Mouse (Mus musculus) embryonic facial prominence, embryonic 11.5 days (tissue): ENCODE results near the gene Ghdc. TPM values are rescaled to one million over a fixed set of nuclear protein-coding genes. Genes with fewer than 3 reads are reported as not detected.
A peak's percentile ranks its signal among the peaks of the same experiment; 100 is the strongest.
"Not testable (repeated sequence)": the region's sequence is repeated elsewhere in the genome, so short reads cannot be mapped to it uniquely, and the experiment has no call there.

Source experiments
- ATAC-seq: fragments of 200-750 bp; cut with Nextera tagmentation; replicated peaks from 2 replicates; pipeline ENCODE4 v1.8.0; 2017; ENCODE audit warnings: low read depth; ENCODE audit not compliant: insufficient number of reproducible peaks, low FRiP score, low TSS enrichment
- DNase-seq: peaks from one replicate; pipeline ENCODE4 v3.0.0-alpha.2; 2015; ENCODE audit warnings: low spot score
- H3K27ac ChIP-seq: fragments of 300-500 bp; sonication (generic); replicated peaks from 2 replicates; pipeline ENCODE4 v1.5.1; 2014; ENCODE audit warnings: mild to moderate bottlenecking, low read depth, low read length, control low read depth
- H3K27me3 ChIP-seq: fragments of 300-500 bp; sonication (generic); 2 replicates; pipeline ENCODE4 v1.6.1; 2014; ENCODE audit warnings: mild to moderate bottlenecking, low read length, moderate library complexity, mixed read lengths; ENCODE audit not compliant: control insufficient read depth, insufficient read depth
- H3K36me3 ChIP-seq: fragments of 300-500 bp; sonication (generic); replicated peaks from 2 replicates; pipeline ENCODE4 v1.6.1; 2014; ENCODE audit warnings: low read depth, mild to moderate bottlenecking, low read length, moderate library complexity, mixed read lengths; ENCODE audit not compliant: control insufficient read depth, insufficient read depth
- H3K4me1 ChIP-seq: fragments of 300-500 bp; sonication (generic); 2 replicates; pipeline ENCODE4 v1.6.1; 2014; ENCODE audit warnings: low read length, mixed read lengths; ENCODE audit not compliant: control insufficient read depth, insufficient read depth
- H3K4me2 ChIP-seq: fragments of 300-500 bp; sonication (generic); 2 replicates; pipeline ENCODE4 v1.6.1; 2014; ENCODE audit warnings: low read depth, mild to moderate bottlenecking, control low read depth, low read length, moderate library complexity
- H3K4me3 ChIP-seq: fragments of 300-500 bp; sonication (generic); 2 replicates; pipeline ENCODE4 v1.5.1; 2014; ENCODE audit warnings: low read depth, low read length, control low read depth
- H3K9ac ChIP-seq: fragments of 300-500 bp; sonication (generic); replicated peaks from 2 replicates; pipeline ENCODE4 v1.6.1; 2014; ENCODE audit warnings: mild to moderate bottlenecking, control low read depth, low read length
- H3K9me3 ChIP-seq: fragments of 300-500 bp; sonication (generic); replicated peaks from 2 replicates; pipeline ENCODE4 v1.6.1; 2016; ENCODE audit warnings: mild to moderate bottlenecking, low read length, inconsistent platforms, mixed read lengths; ENCODE audit not compliant: control insufficient read depth
- WGBS: fragments of 180-500 bp; shearing (Covaris S2); extraction: QIAGEN DNeasy Blood & Tissue Kit; methylation state at CpG from one replicate; pipeline ENCODE4 v1.1.7; 2014; 5-methylcytosine and 5-hydroxymethylcytosine counted together
- polyA plus RNA-seq: library from polyadenylated mRNA; unstranded; fragments of >200 nt; fragmentation: Nextera tagmentation; extraction: Ambion mirVana; gene quantifications from 2 replicates; pipeline ENCODE4 v1.2.1, GENCODE M21; 2014

Ghdc gene
- polyA plus RNA-seq, 1 experiment from 2014 or later = 1.5 TPM

DNA sequence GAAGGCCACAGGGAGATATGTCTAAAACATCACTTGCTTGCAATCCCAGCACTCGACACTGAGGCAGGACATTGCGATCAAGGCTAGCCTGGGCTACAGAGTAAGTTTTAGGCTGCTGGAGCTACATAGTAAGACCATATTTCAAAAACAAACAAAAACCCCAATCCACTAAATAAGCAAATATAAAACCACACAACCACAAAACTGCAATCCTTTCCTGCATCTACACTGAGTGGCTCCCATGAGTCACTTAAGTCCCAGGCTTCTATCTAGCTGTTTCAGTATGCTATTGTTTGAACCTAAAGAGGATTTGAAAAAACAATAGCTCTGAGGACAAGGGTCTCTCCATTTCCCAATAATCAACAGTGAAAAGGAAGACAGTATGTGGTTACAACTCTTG, 24.6 kb upstream of the Ghdc start:
- Histone ChIP-seq H3K4me3 (no peak overlapping the region), H3K36me3 (no peaks in the 10 kb centered on the region), H3K4me1 (no peaks in the 10 kb centered on the region), H3K9ac (no peak overlapping the region), H3K27me3 (no peaks in the 10 kb centered on the region), H3K27ac (no peak overlapping the region), H3K9me3 (no peaks in the 10 kb centered on the region), H3K4me2 (no peak overlapping the region)
- ATAC-seq = no peak
- 96% methylated on average over 2 of the region's 2 CpGs for WGBS
- DNase-seq = no peak

DNA sequence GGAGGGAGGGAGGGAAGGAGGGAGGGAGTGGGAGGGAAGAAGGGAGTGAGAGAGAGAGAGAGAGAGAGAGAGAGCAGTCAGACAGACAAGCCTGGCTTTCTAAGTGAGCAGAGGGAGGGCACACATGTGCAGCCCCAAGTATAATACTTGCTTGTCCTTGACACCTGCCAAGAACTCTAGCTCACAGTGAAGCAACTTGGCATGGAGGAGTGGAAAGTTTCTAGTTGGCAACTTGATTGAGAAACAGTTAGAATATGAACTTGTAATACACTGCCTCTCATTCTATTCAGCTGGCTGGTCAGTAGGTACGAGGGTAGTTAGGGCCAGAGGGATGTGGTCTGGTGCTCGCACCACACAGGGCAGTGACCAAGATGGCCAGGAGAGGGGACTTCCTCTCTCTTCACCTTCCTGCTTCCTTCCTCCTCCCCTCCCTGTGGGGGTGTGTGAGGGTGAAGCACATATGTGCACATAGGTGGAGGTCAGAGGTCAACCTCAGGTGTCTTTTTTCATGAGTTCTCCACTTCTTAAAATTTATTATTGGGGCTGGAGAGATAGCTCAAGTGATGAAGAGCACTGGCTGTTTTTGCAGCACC, 20.8 kb upstream of the Ghdc start:
- Histone ChIP-seq H3K27me3 (no peaks in the 10 kb centered on the region), H3K4me3 (no peak overlapping the region), H3K9me3 (no peaks in the 10 kb centered on the region), H3K9ac (no peak overlapping the region), H3K36me3 (no peaks in the 10 kb centered on the region), H3K4me2 (no peak overlapping the region), H3K27ac (no peak overlapping the region), H3K4me1 (no peaks in the 10 kb centered on the region)
- DNase-seq (no peak), ATAC-seq (no peak)
- 96% methylated on average over 2 of the region's 2 CpGs for WGBS

DNA sequence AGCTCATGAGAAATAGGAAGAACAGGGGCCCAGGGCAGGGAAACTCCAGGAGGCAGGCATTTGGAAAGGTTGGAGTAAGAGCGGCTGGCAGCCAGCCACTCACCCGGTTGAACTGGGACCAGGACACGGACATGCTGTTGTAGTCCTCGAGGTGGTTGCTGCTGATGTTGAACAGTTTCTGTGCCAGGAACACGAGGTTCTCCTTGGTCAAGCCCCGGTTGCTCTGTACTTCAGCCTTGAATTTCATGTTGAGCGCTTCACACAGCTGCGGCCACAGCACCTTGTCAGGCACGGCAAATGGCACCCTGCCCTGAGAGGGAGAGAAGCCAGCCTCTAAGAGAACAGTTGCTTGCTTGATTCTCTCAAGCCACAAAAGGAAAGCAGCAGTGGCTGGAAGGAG, 19.9 kb upstream of the Ghdc start:
- not testable (repeated sequence) for H3K27me3 ChIP-seq, H3K36me3 ChIP-seq, DNase-seq, H3K27ac ChIP-seq, H3K4me1 ChIP-seq, ATAC-seq, H3K9ac ChIP-seq, H3K4me2 ChIP-seq, H3K9me3 ChIP-seq, H3K4me3 ChIP-seq
- WGBS = 87% methylated on average over 9 of the region's 9 CpGs

DNA sequence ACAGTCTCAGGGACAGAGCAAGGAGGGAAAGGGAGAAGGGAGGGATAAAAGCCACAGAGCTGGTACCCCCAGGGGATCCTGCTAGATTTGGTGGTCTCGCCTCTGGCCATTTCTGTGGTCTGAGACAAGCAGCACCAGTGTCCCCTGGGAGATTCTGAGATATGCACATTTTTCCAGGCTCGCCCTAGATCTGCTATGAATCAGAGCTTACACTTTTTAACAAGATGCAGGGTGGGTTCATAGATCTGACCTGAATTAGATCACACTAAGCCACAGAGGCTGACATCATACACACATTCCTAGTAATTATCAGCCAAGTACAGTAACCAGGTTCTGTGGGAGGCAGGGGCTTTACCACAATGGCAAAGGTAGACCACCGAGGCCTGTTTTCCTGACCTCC, 18.9 kb upstream of the Ghdc start:
- Histone ChIP-seq H3K4me1 (no peaks in the 10 kb centered on the region), H3K9ac (no peak overlapping the region), H3K36me3 (no peaks in the 10 kb centered on the region), H3K4me2 (no peak overlapping the region), H3K27ac (no peak overlapping the region), H3K27me3 (no peaks in the 10 kb centered on the region), H3K9me3 (no peaks in the 10 kb centered on the region), H3K4me3 (no peak overlapping the region)
- DNase-seq = peak; percentile 15
- no peak for ATAC-seq
- 67% methylated on average over 3 of the region's 3 CpGs for WGBS

DNA sequence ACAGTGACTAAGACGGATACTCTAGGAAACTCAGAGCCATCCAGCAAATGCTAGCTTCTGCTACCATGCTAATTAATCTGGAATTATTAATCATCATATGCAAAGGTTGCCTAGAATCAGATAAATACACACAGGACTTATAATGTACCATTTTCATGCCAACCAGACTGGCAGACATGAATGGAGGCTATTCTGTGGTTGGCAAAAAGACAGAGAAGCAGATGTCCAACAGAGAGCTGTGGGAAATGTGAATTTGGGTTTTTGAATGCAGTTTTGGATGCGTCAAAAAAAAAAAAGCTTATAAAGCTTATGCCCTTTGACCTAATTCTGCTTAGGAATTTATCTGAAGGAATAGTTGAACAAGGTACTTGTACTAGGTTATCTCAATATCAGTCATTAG, 15.0 kb upstream of the Ghdc start:
- DNase-seq (no peak), ATAC-seq (no peak)
- Histone ChIP-seq H3K9me3 (no peaks in the 10 kb centered on the region), H3K4me1 (no peaks in the 10 kb centered on the region), H3K36me3 (no peaks in the 10 kb centered on the region), H3K27me3 (no peaks in the 10 kb centered on the region), H3K9ac (no peak overlapping the region), H3K27ac (no peak overlapping the region), H3K4me3 (no peak overlapping the region), H3K4me2 (no peak overlapping the region)
- 87% methylated on average over 2 of the region's 2 CpGs for WGBS

DNA sequence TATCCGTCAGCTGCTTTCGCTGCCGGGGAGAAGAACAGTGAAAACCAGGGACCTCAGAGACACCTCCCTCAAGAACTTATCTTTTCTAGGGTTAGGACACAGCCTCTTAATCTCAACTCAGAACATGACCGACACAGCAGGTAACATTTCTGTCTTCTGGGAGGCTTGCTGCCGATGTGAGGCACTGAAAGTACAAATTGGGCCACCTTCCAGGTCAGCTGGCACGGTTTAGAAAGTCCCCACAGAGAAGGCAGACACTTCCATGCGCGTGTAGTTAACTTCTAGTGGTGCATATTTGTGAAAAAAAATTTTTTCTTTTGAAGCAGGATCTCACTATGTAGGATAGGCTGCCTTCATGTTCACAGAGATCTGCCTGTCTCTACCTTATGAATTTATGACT, 13.5 kb upstream of the Ghdc start:
- DNase-seq (no peak), ATAC-seq (no peak)
- H3K4me2 ChIP-seq = no peak overlapping the region
- H3K4me1 ChIP-seq = no peaks in the 10 kb centered on the region
- no peaks in the 10 kb centered on the region for H3K27me3 ChIP-seq
- H3K4me3 ChIP-seq = no peak overlapping the region
- no peaks in the 10 kb centered on the region for H3K36me3 ChIP-seq
- no peak overlapping the region for H3K9ac ChIP-seq
- H3K9me3 ChIP-seq = no peaks in the 10 kb centered on the region
- H3K27ac ChIP-seq = no peak overlapping the region
- 86% methylated on average over 8 of the region's 8 CpGs for WGBS

DNA sequence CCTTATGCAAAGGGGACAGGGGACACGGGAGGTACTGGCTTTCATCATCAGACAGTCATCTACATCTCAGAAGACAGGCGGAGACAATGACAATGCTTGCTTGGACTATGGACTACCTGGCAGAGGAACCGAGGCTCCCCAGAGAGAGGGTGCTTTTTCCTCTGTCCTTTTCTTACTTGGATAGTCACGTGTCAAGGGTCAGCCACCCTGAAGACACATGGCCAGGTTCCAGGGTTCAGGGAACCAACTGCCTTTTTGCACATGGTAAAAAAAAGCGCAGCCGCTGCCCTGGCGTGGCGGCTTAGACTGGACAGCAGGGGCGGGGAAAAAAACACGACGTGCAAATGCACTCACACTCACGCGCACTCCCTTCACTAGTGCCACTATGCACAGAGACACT, 11.8 kb upstream of the Ghdc start:
- Histone ChIP-seq H3K9me3 (no peaks in the 10 kb centered on the region), H3K9ac (no peak overlapping the region), H3K27ac (no peak overlapping the region), H3K27me3 (no peaks in the 10 kb centered on the region), H3K4me3 (no peak overlapping the region), H3K4me2 (no peak overlapping the region), H3K4me1 (no peaks in the 10 kb centered on the region), H3K36me3 (no peaks in the 10 kb centered on the region)
- WGBS = 89% methylated on average over 13 of the region's 13 CpGs
- DNase-seq (no peak), ATAC-seq (no peak)

DNA sequence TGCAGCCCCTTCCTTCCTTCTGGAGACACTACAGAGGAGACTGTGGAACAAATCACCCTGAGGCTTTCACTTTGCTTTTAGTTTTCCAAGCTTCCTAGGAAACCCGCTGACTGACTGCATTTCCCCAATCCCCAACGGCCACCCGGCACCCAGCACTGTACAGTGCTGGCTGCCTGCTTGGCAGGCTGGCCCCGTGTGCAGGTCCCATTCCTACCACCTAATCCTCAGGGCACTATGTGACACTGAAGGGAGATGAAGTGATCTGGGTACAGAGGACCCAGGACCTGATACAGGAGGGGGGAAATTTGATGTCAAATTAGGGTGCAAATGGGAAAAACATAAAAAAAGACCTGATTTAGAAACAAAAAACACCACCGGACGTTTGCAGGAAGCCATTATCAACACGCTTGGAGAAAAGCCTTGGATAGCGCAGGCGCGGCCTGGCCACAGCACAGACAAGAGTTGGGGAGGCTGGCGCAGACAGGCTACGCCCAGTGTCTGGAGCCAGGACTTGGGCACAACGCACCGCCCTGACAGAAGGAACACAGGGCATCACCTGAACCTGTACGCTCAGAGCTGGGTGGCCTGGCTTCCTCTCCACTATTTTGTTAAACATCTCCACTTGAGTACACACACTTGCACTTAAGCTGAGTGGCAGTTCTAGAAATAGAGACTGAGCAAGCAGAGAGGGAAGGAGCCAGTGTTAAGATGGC, 11.2 kb upstream of the Ghdc start:
- ATAC-seq = no peak
- H3K9me3 ChIP-seq = no peaks in the 10 kb centered on the region
- 89% methylated on average over 15 of the region's 15 CpGs for WGBS

More for the DNA sequence above, 11.2 kb upstream of the Ghdc start:
- no peak overlapping the region for H3K4me3 ChIP-seq
- DNase-seq = no peak
- H3K36me3 ChIP-seq = no peaks in the 10 kb centered on the region
- no peaks in the 10 kb centered on the region for H3K27me3 ChIP-seq
- H3K9ac ChIP-seq = no peak overlapping the region
- H3K4me2 ChIP-seq = no peak overlapping the region
- H3K27ac ChIP-seq = no peak overlapping the region
- no peaks in the 10 kb centered on the region for H3K4me1 ChIP-seq
